Mouse (Mus musculus) cerebellum, postnatal 10 days (tissue): ENCODE data around the gene Acox1.
A peak's percentile ranks its signal among the peaks of the same experiment; 100 is the strongest.

Experiments
- DNase-seq, 2 experiments: peaks; one replicate each; pipeline ENCODE4 v3.0.0; 2021; ENCODE audit warnings: mixed read lengths in 2 of 2

Gene Acox1

GRCm38 (mm10) chr11:116167232-116167631 is 31.6 kb downstream of the Acox1 start:
- DNase-seq: no peak

- DNase-seq: no peak
These were observed 35.8 kb downstream of the Acox1 start for GRCm38 (mm10) chr11:116163002-116163401.

- peak; percentile 43 for DNase-seq
These were observed 36.7 kb downstream of the Acox1 start for GRCm38 (mm10) chr11:116162146-116162545.

GRCm38 (mm10) chr11:116161312-116161711 is 37.5 kb downstream of the Acox1 start:
- DNase-seq: no peak

DNA sequence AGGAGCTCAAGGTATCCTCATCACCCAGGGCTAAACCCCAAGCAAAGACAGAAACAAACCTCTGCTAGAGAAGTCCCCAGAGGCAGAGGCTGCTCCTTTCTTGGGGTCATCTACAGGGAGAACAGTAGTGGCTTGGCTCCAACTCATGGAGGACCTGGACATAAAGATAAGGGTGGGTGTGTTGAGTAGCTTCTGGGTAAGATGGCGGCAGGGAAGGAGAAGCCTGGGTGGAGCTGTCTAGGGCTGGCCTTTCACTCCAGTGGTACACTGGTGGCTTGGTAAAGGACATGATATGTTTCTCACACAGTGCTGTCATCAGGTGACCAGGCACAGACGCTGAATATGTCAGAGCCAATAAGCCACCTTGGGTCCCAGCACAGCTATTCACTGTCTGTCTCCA is 47.9 kb downstream of the Acox1 start:
- DNase-seq: no peak

DNA sequence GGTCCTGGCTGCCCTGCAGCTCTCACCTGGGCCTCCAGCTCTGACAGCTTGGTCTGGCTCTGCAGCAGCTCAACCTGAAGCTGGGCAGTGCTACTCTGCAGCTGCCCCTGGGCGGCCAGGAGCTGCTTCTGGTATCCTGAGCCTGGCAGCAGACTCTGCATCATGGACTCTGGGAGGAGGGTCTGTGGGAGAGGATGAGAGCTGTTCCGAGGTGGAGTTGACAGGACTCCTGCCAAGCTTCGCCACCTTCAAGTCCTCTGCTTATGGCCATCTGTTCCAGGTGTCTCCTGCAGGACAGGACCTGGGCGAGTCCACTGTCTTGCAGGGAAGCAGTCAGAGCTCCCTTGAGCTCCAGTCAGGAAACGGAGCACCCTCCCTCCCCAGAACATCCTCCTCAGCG is 49.5 kb downstream of the Acox1 start:
- DNase-seq: peak; percentile 43 to 64

DNA sequence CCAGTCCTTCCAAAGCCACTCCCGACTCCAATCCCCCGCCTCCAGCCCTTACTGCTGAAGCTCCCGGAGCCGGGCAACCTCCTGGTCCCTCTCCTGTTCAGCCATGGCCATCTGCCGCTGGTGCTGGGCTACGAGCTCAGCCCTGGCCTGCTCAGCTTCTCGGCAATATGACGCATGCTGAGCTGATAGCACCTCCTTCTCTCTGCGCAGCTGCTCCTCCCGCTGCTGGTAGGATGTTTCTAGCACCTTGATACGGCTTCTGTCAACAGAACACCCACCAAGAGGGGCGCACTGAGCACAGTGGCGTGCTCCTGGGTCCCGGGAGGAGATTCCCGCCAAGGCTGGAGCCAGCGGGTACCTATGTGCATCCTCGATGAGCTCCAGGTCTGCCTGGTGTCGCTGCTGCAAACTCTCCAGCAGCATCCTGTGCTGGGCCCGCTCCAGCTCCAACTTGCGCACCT is 50.1 kb downstream of the Acox1 start:
- peak; percentile 88 to 92 for DNase-seq

DNA sequence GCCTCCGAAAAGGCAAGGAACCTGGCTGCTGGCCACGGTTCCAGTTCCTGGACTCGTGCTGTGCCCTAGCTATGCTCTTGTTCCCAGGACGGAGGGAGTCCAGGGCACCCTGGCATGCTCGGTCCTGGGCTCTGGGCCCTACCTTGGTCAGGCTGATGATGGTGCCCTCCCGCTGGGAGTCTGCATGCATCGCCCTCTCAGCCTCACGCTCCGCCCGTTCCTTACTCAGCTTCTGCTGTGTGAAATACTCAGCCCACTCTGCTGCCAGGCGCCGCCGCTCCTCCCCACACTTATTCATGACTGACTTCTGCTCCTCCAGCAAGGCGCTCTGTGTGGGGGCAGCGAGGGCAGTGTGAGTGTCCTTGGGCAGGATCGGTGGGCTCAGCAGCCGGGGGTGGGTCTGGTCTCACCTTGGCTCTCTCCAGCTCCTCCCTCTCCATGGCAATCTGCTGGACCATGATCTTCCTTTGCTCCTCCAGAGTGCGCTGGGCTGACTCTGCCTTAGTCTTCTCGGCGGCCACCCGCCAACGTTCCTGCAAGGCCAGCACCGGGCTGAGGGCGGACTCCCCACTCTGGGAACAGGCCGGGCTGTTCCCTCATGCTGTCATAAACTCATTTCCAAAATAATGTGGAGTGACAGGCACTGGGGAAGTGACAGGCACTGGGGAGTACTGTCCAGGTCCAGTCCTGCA is 52.4 kb downstream of the Acox1 start:
- DNase-seq: peak; percentile 69 to 70

DNA sequence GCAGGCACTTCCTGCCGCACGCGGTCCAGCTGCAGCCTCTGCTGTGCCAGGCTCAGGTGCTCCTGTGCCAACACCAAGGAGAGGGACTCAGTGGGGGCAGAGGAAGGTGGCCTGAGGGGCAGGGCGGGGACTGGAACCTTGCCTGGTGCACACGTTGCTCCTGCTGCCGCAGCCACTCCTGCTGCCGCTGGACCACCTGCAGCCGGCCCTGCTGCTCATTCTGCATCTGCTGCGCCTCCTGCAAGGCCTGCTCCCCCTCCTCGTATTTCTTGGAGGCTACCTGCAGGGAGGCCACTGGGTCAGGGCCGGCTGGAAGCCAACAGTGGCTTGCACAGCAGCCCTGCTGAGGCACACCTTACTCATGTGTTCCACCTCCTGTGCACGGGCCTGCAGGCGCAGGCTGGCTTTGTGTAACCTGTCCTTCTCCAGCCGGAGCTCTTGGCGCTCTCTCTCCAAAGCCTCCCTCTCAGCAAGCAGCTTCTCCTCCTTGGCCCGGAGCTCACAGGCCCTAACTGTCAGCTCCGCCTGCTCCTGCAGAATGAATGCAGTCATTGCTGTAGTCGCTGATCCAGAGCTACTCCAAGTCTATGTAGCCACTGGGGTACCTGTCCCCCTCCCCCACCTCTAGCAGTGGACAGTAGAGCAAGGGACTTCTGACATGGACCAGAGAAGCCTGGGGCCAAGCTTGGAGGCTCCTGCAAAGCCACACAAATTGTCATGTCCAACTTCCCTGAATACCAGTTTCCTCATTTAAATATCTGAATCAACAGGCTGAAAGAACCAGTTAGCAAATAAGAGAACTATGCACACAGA is 53.2 kb downstream of the Acox1 start:
- DNase-seq: peak; percentile 75 to 78

DNA sequence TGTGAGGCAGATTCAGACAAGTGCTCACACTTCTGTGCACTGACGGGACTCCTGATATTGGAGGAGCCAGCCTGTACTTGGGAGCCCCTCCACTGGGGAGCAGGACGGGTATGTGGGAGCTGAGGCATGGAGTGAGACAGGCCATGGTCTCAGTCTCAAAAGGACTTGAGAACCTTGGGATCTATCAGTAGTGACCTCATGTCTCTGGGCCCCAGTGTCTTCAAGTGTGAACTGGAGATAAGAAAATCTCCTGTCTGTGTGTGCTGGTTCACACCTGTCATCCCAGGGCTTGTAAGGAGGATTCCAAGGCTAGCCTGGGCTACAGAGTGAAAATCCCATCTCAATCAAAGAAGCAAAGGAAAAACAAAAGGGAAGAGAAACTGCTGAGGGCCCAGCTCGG is 55.4 kb downstream of the Acox1 start:
- no peak for DNase-seq

DNA sequence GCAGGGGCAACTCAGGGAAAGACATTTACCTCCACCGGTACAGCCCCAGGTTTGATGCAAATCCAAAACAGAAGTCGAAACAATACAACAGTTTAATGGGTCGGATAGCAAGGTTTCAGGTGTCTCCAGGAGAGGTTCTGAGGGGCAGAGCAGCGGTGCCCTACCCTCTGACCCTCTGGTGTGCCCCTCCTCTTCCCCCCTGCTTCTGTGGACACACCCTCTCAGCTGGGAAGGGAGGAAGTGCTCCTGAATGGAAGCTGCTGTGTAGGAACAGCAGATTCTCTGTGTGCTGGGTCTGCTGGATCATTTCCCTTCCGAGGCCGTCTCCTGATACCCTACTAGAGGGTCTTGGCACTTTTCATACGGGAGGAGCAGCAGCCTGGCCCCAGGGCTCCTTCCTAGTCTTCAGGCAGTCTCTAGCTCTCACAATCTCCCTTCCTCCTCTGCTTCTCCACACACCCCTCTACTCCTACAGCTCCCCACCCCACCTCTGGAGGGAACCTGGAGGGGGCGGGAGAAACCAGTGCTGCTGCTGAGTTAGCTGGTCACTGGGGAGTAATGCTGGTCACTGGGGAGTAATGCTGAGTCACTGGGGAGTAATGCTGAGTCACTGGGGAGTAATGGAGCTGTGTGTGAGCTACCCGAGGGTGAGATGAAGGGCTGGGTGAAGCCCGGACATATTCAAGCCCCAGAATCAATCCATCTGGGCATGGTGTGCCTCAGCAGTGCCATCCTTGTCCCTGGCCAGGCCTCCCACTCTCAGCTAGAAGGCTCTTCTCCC is 56.4 kb downstream of the Acox1 start:
- DNase-seq: no peak

- peak; percentile 91 to 92 for DNase-seq
These were observed 60.2 kb downstream of the Acox1 start, which contains the start of gene Mrpl38 for GRCm38 (mm10) chr11:116138468-116139138. TSS of gene Mrpl38 (minus strand) at chr11:116138868.

DNA sequence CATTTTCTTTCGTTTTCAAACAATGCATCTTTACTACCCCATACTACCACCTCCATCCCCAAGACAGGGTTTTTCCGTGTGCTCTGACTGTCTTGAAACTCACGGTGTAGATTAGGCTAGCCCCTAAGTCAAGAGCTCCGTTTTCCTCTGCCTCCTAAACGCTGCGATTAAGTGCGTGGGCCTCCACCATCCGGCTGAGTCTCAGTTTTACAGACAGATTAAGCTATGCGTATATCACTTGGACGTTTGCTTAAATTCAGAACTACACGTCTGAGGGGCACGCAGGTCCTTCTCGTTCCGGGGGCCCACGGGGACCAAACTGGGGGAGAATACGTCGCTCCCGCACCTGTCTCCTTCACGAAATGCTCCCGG is 60.8 kb downstream of the Acox1 start:
- DNase-seq: no peak

GRCm38 (mm10) chr11:116134171-116134570 is 64.7 kb downstream of the Acox1 start:
- no peak for DNase-seq

- DNase-seq: no peak
These were observed 65.3 kb downstream of the Acox1 start for GRCm38 (mm10) chr11:116133497-116133896.

GRCm38 (mm10) chr11:116132366-116133333 is 66.2 kb downstream of the Acox1 start:
- peak in 1 of 2 experiments; percentile 34 for DNase-seq

DNA sequence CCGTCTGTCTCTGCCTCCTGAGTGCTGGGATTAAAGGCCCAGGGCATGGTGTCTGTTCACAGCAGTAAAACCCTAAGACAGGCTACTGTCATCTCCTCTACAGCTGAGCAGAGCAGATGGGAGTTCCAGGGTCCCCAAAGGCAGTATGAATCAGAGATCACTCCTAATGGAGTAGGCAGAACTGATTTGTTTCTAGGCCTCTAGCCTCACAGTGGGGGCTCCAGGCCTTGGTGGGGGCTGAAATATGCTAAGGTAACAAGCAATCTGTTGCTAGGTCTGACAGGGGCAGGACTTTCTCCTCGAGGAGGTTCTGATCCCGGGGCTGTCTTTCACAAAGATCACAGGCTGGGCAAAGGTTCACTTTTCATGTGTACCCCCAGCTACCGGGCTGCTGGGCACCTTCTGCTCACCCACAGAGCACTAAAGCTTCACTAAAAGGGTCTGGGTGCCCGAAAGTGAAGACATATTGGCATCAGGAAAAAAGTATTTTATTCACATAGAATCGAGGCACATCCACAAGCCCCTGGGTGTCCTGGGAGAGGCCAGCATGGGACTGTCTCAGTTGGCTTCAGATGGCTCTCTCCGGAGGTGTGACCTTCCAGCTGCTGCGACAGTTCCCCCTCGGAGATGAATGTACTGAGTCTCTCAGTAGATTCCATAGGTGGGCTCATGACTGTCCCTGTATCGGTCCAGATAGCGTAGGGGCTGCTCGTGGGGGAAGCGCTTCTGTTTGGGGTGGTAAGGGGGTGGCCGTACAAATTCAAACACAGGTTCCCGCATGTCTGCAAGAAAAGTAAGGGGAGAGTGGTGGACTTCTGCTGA is 67.3 kb downstream of the Acox1 start:
- DNase-seq: peak in 1 of 2 experiments; percentile 53

DNA sequence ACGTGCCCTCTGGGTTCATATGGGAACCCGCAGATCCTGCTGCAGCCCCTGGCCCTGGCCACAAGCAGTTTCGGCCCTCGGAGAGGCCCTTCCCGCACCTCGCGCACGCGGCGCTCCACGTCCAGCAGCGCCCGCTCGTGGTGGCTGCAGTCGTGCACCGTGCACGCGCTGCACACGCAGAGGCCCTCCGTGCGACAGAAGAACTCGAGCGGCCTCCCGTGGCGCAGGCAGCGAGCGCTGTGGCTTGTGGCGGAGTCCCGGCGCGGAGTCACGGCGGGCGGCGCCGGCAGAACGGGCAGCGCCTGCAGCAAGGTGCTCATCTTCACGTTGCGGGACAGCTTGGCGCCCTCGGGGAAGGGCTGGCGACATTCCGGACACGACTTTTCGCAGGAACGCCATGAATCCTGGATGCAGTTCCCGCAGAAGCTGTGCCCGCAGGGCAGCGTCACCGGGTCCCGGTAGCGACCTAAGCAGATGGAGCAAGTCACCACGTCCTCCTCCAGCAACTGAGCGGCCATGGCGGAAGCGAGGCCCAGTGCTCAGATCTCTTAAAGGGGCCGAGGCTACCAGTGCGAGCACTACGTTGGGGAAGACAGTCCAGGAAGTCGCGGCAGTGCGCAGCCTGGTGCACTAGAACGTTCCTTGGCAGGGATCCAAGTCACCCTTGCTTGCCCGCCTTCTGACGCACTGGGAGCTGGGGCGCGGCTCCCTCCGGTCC is 68.2 kb downstream of the Acox1 start, which contains the start of gene Trim65:
Gene Trim65, minus strand, starts transcription at position 641 of the 718 bp plus-strand sequence.
- peak; percentile 92 to 94 for DNase-seq

- no peak for DNase-seq
These were observed 68.8 kb downstream of the Acox1 start for GRCm38 (mm10) chr11:116129993-116130487.
